Mouse (Mus musculus) gastrocnemius, adult 8-10 months (tissue): ENCODE data around the gene Map4k2. TPM values are rescaled to one million over a fixed set of nuclear protein-coding genes. Genes with fewer than 3 reads are reported as not detected.

ENCODE experiments used
- DNase-seq, 2 experiments: peaks; one replicate each; pipeline ENCODE4 v3.0.0; 2022; ENCODE audit warnings: low spot score in 2 of 2
- total RNA-seq, 4 experiments: library from RNA; stranded (reverse); gene quantifications; 2 replicates each; pipeline ENCODE4 v1.2.4; 2022

The Map4k2 gene
- total RNA-seq, 4 experiments from 2014 or later, result 6.9 to 10.7 (median 8.0) TPM

DNA sequence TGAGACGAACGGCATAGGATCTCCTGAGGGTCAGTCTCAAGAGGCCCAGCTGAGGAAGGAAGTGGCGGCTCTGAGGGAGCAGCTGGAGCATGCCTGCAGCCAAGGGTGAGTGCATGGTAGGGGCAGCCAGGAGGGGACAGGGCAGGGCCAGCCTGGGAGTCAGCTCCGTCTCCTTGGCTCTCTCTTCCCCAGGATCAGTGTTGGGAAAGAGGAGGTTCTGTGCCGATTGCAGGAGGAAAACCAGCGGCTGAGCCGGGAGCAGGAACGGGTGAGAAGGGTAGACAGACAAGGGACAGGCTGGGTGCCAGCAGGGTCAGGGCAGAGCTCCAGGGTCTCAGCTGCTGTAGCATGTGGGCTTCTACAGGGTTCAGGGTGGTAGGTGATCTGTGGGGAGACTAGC lies 26.4 kb upstream of the Map4k2 start:
- no peak for DNase-seq

DNA sequence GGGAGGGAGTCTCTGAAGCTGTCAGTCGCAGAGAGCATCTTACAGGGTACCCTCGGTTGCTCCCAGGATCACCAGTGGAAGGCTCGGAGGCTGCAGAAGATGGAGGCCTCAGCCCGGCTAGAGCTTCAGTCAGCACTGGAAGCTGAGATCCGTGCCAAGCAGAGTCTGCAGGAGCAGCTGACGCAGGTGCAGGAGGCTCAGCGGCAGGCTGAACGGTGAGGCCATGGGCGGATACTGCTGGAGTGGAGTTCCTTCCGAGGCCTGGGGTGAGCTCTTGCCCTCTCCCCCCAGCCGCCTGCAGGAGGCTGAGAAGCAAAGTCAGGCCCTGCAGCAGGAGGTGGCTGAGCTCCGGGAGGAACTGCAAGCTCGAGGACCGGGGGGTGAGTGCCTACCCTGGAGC lies 25.4 kb upstream of the Map4k2 start:
- DNase-seq, result no peak

DNA sequence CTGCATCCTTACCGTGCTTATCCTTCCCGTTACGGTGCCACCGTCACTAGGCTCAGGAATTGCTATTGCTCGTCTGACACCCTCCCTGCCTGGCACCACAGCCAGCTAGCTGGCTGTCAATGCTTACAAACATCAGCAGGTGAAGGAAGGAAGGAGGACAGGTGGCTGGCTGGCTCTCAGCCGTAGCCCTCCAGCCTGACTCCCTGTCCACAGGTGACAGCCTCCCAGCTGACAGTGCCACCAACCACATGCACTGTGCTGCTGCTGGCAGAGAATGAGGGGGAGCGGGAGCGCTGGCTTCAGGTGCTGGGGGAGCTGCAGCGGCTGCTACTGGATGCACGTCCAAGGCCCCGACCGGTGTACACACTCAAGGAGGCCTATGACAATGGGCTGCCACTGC lies 22.8 kb upstream of the Map4k2 start:
- no peak for DNase-seq

DNA sequence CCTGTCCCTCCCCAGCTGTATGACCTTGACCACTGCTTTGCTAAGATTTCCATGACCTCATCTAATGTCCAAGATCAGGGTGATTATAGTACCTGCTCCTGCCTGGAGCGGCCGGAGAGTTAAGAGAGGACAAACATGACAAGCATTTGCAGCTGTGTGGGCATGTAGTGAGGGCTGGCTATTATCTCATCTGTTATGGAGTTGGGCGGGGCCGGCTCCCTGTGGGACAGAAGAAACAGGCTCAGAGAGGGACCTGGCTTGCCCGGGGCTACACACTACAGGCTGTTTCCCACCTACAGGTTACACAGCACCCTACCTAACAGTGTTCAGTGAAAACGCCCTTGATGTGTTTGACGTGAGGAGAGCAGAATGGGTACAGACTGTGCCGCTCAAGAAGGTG lies 19.6 kb upstream of the Map4k2 start:
- DNase-seq, result no peak

DNA sequence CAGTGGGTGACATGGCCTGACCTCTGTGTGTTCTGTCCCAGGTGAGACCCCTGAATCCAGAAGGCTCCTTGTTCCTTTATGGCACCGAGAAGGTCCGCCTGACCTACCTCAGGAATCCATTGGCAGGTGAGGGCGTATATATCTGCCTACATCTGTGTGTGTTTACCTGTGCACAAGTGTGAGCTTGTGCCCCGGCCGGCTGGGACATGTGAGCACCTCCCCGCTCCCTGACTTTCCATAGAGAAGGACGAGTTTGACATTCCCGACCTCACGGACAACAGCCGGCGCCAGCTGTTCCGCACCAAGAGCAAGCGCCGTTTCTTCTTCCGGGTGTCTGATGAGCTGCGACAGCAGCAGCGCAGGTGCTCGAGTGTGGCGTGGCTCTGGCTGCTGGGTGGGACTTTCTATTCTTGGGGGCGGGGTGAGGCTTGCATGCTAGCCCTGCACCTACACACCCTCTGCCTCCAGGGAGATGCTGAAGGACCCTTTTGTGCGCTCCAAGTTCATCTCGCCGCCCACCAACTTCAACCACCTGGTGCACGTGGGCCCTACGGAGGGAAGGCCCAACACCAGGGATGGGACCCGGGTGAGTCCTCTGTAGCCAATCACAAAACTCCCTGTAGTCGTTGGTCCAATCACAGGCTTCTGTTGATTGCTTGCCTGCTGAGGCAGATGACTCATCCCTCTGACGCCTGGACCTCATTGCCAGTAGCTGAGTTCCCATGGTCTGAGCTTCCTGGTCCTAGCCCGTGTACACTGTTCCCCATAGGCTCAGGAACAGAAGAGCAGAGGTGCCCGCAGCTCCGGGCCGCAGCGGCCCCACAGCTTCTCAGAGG lies 18.9 kb upstream of the Map4k2 start:
- DNase-seq, result no peak

DNA sequence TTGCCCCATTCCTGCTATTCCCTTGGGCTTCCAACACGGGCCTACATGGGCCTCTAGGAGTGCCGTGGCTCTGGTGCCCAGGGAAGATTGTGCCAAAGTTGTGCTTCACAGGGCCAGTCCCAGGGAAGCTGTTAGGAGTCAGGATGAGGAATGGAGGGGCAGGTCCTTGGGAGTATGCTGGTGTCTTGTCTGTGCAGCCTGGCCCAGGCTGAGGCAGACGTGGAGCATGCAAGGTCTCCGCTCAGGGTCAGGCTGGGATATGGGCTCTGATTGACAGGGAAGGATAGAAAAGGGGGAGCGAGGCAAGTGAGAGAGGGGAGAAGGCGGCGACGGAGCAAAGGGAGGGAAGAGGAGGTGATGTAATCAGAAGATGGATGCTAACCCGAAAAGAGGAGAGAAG lies 16.2 kb upstream of the Map4k2 start:
- no peak for DNase-seq

DNA sequence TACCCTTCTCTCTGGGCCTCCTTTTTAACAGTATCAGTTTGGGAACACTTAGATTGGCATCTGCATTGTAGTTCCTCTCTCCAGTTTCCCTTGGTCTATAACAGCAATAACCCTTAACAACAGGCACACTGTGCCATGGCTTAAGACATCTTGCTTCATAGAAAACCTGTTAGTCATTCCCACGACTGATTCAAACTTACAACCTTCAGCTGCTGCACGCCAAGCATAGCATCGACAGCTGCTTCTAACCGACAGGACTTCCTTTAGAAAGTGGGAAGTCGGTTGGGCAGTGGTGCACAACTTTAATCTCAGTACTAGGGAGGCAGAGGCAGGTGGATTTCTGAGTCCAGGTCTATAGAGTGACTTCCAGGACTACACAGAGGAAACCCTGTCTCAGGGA lies 9.8 kb upstream of the Map4k2 start:
- no peak for DNase-seq

DNA sequence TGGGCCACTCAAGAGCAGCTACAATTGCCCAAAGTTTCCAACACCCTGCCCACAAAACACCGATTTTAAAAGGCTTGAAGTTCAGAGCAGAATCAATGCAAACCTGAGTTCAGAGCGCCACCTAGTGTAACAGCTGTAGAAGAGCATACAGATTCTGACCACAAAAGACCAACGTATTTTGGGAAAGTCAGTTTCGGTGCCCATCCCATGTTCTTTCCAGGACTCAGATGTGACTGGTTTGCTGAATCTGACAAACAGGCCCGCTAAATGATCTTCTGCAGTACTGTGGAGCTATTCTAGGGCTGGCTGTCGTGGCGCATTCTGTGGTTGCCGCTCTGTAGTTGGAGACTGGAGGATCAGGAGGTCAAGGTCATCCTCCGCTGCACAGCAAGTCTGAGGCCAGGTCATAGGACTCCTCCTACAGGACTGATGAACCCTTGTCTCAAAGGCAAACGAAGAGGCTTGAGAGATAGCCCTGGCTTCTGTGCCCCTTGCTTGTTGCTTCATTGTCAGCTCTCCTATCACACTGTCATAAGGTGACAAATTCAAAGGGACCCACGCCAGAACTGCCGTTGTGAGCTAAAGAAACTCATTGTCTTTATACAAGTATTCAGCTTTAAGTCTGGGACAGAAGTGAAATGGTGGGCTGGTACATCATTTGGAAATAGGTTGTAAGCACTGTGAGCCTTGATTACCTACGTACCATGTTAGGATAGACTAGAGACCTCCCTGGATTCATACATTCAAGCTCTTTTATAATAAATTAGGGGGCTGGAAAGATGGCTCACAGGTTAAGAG lies 9.0 kb upstream of the Map4k2 start:
- DNase-seq, result no peak

DNA sequence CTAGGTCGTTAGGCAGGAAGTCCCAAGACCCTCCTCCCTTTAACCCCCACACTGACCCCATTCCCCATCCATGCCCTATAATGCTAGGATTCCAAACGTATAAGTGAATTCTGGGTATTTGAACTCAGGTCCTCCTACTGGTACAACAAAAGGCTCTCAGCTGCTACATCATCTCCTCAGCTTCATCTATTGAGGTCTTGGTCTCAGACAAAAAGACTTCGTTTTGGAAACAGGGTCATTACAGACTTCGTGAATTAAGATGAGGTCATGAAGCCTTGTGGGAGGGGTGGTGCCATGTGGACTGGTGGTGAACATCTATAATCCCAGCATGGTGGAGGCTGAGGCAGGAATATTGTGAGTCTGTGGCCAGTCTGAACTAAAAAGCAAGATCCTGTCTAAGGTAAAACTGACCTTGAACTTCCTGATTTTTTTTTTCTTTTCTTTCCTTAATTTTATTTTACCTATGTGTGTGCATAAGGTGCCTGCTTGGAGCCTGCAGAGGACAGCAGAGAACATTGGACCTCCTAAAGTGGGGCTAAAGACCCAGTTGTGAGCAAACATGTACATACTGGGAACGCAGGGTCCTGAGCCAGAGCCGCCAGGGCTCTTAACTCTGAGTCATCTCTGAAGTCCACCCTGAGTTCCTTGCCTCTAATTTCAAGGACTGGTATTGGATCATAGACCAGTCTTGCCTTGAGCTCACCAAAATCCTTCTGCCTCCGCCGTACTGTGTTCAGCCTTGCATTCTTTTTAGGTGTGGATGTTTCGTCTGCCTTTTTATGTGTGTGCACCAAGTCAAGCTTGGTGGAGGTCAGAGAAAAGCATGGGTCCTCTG lies 7.0 kb upstream of the Map4k2 start:
- no peak for DNase-seq

DNA sequence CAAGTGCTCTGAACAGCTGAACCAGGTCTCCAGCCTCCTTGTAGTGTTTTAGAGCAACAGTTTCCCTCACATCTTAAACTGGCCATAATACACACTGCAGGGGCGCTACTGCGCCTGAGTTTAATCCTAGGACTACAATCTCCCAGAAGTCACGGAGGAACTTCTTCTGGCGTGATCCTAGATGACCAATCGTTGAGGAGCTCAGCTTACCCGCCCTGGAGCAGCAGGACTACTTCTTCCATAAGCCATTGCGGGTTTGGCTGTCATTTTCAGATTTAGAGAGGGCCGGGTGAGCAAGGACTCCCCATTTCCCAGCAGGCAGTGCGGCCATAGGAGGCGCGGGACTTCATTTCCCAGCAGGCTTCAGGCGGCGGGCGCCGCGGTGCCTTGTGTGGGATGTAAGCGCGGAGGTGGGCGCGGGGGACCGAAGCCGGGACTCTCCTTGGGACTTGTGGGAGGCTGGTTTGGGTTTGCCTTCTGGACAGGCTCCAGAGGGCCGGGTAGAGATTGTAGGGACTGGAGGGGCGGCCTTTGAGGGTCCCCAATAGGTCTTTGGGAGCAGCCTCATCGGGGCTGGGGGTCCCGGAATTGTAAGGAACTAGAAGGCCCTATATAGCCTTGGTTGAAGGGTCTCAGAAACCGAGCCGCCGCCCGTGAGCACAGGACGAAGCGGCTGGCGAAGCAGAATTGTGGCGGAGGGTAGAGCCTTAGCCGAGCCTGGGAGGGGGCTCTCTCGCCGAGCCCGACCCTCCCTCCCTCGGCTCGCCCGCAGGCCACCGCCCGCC lies 6.1 kb upstream of the Map4k2 start, which contains the start of gene Men1:
TSS of gene Men1 (plus strand) at position 307 of the 785 bp plus-strand sequence.
- DNase-seq, result peak; percentile 88 to 93

DNA sequence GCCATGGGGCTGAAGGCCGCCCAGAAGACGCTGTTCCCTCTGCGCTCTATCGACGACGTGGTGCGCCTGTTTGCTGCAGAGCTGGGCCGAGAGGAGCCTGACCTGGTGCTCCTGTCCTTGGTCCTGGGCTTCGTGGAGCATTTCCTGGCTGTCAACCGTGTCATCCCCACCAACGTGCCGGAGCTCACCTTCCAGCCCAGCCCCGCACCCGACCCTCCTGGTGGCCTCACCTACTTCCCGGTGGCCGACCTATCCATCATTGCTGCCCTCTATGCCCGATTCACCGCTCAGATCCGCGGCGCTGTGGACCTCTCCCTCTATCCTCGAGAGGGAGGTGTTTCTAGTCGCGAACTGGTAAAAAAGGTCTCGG lies 5.5 kb upstream of the Map4k2 start:
- no peak for DNase-seq

DNA sequence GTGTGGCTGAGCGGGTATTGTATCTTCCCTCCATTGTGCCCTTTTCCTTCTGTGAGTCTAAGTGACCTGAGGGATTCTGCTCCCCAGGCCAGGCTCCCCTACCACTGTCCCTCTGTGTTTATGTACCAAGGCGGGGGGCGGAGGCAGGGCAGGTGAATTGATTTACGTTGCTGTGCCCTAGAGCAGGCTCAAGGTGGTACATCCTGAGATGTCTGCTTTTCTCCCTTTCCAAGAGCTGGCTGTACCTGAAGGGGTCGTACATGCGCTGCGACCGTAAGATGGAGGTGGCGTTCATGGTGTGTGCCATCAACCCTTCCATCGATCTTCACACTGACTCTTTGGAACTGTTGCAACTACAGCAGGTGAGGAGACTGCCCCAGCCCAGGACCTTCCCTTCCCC lies 4.0 kb upstream of the Map4k2 start:
- no peak for DNase-seq

DNA sequence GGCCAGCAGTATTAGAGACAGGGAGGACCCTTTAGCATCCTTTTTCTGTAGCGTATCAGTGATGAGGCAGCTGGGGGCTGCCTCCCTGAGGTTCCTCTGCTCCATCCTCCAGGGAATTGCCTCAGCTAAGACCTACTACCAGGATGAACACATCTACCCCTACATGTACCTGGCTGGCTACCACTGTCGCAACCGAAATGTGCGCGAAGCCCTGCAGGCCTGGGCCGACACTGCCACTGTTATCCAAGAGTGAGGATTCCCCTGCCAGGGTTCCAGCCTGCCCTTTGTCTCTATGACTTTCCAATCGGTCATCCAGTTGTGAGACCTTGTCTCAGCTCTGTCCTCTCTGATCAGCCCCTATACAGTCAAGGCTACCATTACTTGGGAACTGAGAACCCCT lies 2.8 kb upstream of the Map4k2 start:
- DNase-seq, result no peak

DNA sequence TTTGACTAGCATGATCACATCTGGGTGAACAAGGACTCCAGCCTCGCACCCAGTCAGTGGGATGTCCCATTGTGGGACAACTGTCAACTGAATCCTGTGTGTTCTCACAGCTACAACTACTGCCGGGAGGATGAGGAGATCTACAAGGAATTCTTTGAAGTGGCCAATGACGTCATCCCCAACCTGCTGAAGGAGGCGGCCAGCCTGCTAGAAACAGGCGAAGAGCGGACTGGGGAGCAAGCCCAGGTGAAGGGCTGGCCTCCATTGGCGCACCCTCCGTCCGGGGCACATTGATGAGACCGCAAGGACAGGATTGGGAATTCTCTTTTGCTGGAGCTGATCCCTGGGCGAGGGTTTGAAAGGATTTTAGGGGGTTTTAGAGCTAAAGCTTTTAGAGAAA lies 2.2 kb upstream of the Map4k2 start:
- no peak for DNase-seq

DNA sequence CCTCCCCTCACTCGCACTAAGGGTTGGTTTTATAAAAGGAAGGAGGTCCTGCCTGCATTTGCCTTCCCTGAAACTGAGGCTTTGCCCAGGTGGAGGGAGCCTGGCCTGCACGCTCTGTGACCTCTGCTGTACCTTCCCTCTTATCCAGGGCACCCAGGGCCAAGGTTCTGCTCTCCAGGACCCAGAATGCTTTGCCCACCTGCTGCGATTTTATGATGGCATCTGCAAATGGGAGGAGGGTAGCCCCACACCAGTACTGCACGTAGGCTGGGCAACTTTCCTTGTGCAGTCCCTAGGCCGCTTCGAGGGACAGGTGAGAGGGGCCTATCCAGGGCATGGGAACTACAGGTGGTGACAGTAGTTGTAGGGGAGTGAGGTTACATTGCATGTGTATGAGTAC lies 1.7 kb upstream of the Map4k2 start:
- no peak for DNase-seq

DNA sequence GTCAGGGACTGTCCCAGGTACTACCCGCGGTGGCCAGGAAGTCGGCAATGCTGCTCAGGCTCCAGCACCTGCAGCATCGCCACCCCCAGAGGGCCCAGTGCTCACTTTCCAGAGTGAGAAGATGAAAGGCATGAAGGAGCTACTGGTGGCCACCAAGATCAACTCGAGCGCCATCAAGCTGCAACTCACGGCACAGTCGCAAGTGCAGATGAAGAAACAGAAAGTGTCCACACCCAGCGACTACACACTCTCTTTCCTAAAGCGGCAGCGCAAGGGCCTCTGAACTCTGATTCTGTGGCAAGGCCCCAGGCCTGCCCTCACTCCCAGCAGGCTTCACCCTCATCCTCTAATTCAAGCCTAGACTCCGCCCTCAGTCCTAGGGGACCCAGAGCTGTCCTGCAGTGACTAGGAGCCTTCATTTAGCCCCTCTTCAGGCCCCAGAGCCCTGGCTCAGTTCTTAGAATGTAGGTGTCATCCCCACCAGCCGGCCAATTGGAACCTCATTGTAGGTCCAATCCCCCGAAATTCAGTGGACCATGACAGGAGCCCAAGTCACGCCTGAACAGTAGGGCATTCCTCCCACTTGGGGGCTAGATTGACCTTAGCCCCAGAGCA lies 938 bp upstream of the Map4k2 start:
- no peak for DNase-seq

DNA sequence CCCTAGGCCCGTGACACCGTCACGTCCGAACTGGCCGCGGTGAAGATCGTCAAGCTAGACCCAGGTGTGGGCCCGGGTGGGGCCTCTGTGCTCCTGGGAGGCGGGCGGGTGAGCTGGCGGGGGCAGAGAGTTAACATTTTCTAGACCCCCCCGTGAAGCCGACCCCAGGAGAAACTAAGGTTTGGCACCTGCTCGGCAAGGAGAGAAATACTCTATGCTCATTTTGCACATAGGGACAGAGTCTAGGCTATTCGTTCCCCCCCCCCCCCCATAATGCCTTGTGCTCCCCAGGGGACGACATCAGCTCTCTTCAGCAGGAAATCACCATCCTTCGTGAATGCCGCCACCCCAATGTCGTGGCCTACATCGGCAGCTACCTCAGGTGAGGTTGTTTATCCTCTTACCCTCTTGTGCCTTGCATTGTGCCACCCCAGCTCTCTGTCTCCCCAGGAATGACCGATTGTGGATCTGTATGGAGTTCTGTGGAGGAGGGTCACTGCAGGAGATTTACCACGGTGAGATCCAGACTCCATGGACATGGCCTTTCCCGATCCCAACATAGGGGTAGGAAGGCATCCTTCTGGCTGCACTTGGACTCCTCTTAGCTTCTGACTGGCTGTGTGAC lies 630 bp downstream of the Map4k2 start:
- DNase-seq, result no peak

DNA sequence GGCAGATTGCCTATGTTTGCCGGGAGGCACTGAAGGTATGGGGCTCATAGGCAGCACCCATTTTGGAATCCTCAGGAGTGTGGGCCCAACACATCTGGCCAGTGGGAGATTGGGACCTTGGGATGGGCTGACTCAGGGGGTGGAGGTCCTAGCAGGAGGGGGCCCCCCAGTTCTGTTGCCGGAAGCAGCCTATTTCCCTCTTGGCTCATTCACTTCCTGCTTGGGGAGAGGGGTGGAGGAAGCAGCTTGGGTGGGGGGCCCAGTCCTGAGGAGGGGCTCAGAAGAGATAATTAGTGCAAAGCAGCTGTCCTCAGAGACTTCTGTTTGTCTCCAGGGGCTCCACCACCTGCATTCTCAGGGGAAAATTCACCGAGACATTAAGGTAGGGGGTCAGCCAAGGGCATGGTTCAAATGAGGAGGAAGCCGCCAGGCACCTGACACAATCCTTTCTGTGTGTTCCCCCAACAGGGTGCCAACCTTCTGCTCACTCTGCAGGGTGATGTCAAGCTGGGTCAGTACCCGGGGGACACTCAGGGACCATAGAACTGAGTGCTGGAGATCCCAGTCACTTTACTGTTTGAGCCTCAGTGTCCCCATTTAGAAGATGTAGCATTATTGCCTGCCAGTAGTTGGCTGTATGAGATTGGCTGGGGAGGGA lies 1.5 kb downstream of the Map4k2 start:
- no peak for DNase-seq

DNA sequence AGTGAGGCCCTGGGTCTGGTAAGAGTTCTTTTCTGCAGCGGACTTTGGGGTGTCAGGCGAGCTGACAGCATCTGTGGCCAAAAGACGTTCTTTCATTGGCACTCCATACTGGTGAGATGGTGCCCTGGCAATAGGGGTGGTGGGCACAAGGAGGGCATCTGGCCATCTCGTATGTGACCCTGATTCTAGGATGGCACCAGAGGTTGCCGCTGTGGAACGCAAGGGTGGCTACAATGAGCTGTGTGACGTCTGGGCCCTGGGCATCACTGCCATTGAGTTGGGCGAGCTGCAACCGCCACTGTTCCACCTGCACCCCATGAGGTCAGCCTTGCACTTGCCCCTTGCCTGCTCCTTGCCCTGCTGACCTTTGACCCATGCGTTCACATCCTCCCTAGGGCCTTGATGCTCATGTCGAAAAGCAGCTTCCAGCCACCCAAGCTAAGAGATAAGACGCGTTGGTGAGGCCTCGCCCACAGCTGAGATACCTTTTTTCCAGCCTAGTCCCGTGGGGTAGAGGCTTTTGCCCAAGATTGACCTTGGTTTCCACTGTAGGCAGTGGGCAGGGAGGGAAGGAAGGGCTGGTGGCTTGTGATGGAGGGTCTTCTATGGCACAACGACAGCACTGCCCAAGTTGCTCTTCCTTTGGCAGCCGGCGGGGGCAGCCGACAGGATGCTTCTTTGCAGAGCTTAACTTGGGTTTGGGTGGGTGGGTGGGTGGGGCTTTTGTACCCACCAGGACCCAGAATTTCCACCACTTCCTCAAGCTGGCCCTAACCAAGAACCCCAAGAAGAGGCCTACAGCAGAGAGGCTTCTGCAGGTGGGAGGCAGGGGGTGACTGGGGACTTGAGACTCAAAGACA lies 2.4 kb downstream of the Map4k2 start:
- no peak for DNase-seq
